ENCODE assay signal across 30 mouse cellular contexts in the genomic region with DNA sequence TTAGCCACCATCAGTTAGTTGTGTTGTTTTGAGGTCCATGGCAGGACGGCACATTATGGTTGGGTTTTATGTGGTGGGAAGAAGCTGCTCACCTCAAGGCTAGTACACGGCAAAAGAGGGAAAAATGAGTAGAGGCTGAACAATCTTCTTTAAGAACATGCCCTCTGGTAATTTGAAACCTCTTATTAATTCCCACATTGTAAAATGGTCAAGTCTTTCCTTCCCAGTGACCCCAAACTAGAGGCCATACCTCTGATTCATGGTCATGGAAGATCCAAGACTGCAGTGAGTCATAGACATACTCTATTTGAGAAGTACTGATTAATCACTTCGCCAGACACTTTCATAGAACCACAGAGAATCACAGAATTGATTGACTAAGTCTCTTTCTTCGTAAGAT. TPM values are rescaled to one million over a fixed set of nuclear protein-coding genes. Genes with fewer than 3 reads are reported as not detected.
DNase-seq lines count a peak whose midpoint lies in the region; TF ChIP-seq lines count a peak whose summit lies in the region.
"Had no signal": no experiment of that assay in that cellular context is flagged by ENCODE, and none has a peak within 500 bp of the region (broad histone marks: within the 10 kb centered on the region; RNA-seq: fewer than 3 reads in every experiment).

No protein-coding gene starts in this region.

- H3K4me3 ChIP-seq in embryonic fibroblast, embryonic 13.5 days (ENCODE audit: insufficient read depth, low read length), result no peak overlapping the region
- H3K4me3 ChIP-seq: embryonic facial prominence, embryonic 12.5 days; embryonic facial prominence, embryonic 15.5 days; erythroblast, embryonic 14.5 days; forebrain, embryonic 10.5 days; forebrain, embryonic 13.5 days; gastrocnemius, adult 2 months; heart, embryonic 12.5 days; heart, embryonic 15.5 days; hindbrain, embryonic 10.5 days; hindbrain, embryonic 13.5 days; intestine, embryonic 15.5 days had no signal

- TF ChIP-seq CTCF in embryonic fibroblast, embryonic 13.5 days (IDR thresholded peaks at IDR 0.05; ENCODE audit: borderline replicate concordance, insufficient read depth, low read length), result no peak

- TF ChIP-seq POLR2A in embryonic fibroblast, embryonic 13.5 days (IDR thresholded peaks at IDR 0.05; ENCODE audit: low read depth, low read length), result no peak

- peaks cover 11% of the 10 kb centered on the region for H3K4me1 ChIP-seq in embryonic fibroblast, embryonic 13.5 days (ENCODE audit: control insufficient read depth, insufficient read depth, low read length)
- H3K4me1 ChIP-seq: embryonic facial prominence, embryonic 12.5 days; embryonic facial prominence, embryonic 15.5 days; forebrain, embryonic 10.5 days; forebrain, embryonic 13.5 days; heart, embryonic 12.5 days; heart, embryonic 15.5 days; hindbrain, embryonic 10.5 days; hindbrain, embryonic 13.5 days; intestine, embryonic 15.5 days had no signal

- peak; percentile 72 for DNase-seq in 3134 (ENCODE audit: extremely low read depth, insufficient read length, low spot score)
- peak; percentile 81 for DNase-seq in Muller cell, postnatal 12 days (ENCODE audit: inconsistent ontology term)
- DNase-seq in ovary, postnatal 14 days (ENCODE audit: low spot score), result no peak
- DNase-seq in spleen, postnatal 14 days (ENCODE audit: low spot score in 2 of 2), result no peak
- DNase-seq in cerebellum, adult 11-12 months, result no peak
- DNase-seq: adrenal gland, adult 8-10 months; adrenal gland, postnatal 25 days; cerebellum, adult 18-20 months; cerebellum, adult 9-10 months; cerebellum, postnatal 14 days; forebrain, postnatal 0 days; gastrocnemius, adult 2 months; gastrocnemius, postnatal 14 days; heart, adult 18-20 months; heart, postnatal 10 days; heart, postnatal 36 days; kidney, adult 11 months had no signal

- peak overlapping the region; percentile 84 for H3K27ac ChIP-seq in embryonic fibroblast, embryonic 13.5 days (ENCODE audit: insufficient read depth, low read length)
- H3K27ac ChIP-seq: embryonic facial prominence, embryonic 12.5 days; embryonic facial prominence, embryonic 15.5 days; forebrain, embryonic 10.5 days; forebrain, embryonic 13.5 days; gastrocnemius, adult 2 months; heart, embryonic 15.5 days; hindbrain, embryonic 10.5 days; hindbrain, embryonic 13.5 days; intestine, embryonic 15.5 days had no signal

RNA-seq across cellular contexts. Expression of a gene that starts 13.6 kb away (rescaled TPM):
- polyA plus RNA-seq in embryonic fibroblast, embryonic 13.5 days (2011; ENCODE audit: insufficient read length, low read depth, missing spikeins), result not detected in 2 replicates
- polyA plus RNA-seq: activated CD4-positive, CD25-positive, alpha-beta regulatory T cell, adult 4 months; embryonic facial prominence, embryonic 12.5 days; embryonic facial prominence, embryonic 15.5 days; erythroblast, embryonic 14.5 days; forebrain, embryonic 10.5 days; forebrain, embryonic 13.5 days; forebrain, postnatal 0 days; frontal cortex, adult 2 months had no signal

Comparison
In these comparisons a context has a peak if more than half of its experiments do, and no peak if none do; other contexts are left out.
1. DNase-seq: peak in 3134 (single experiment) and Muller cell, postnatal 12 days (single experiment); none in ovary, postnatal 14 days (single experiment), spleen, postnatal 14 days (0 of 2) and cerebellum, adult 11-12 months (single experiment).